Mouse (Mus musculus): Measurements from ENCODE around the gene Zfhx3. TPM values are rescaled to one million over a fixed set of nuclear protein-coding genes. Genes with fewer than 3 reads are reported as not detected.

Gene Zfhx3
- polyA plus RNA-seq, 1 experiment from 2014 or later, result 6.2 TPM

DNA sequence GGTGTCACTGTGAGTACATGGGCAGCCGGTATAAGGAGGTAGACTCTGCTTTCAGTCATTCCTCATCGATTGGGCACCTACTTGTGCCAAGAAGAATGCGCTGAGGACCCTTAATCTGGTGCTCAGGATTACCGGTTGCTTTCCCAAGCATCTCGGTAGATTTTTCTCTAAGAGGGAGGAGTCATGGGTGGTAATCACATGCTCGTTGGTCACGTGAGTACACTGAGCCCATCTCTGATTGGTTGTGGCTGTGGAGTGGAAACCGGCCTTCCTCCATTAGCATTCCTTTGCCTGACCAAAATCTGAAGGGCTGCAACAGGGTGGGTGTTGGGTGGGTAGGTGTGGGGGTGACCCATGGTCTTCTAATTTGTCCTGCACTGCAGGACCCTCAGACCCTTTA lies 421.4 kb downstream of the Zfhx3 start:
- H3K9ac ChIP-seq, result no peak overlapping the region
- no peaks in the 10 kb centered on the region for H3K27me3 ChIP-seq (replicated peaks)
- no peaks in the 10 kb centered on the region for H3K9me3 ChIP-seq
- ATAC-seq (ENCODE audit: extremely low read depth, insufficient number of reproducible peaks, low FRiP score, low TSS enrichment), result no peak
- H3K4me2 ChIP-seq, result no peak overlapping the region
- no peaks in the 10 kb centered on the region for H3K36me3 ChIP-seq
- peaks cover under 1% of the 10 kb centered on the region for H3K4me1 ChIP-seq
- 61% methylated on average over 8 of the region's 8 CpGs for WGBS
- H3K4me3 ChIP-seq, result no peak overlapping the region
- H3K27ac ChIP-seq (replicated peaks), result no peak overlapping the region

DNA sequence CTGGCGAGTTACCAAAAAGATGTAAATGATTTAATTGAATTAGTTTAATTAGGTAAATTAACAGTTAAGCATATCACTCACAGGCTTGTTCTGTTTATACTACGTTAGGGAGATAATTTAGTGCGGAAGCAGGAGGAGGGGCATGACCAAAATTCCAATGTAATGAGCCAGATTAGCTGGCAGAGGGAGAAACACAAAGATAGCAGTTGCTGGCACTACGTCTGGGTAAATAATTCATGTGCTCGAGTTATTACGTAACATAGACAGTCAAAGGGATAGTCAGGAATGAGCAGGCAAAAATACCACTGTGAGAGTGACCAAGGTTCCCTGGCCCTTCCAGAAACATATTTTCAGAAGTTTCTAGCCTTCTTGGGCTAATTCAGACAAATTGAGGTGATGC lies 426.6 kb downstream of the Zfhx3 start:
- Histone ChIP-seq H3K27me3 (replicated peaks) (no peaks in the 10 kb centered on the region), H3K4me3 (no peak overlapping the region), H3K9ac (no peak overlapping the region), H3K4me1 (peaks cover 8% of the 10 kb centered on the region), H3K27ac (replicated peaks) (no peak overlapping the region), H3K4me2 (no peak overlapping the region), H3K9me3 (no peaks in the 10 kb centered on the region), H3K36me3 (no peaks in the 10 kb centered on the region)
- ATAC-seq (ENCODE audit: extremely low read depth, insufficient number of reproducible peaks, low FRiP score, low TSS enrichment), result no peak
- WGBS, result 15% methylated on average over 6 of the region's 6 CpGs

DNA sequence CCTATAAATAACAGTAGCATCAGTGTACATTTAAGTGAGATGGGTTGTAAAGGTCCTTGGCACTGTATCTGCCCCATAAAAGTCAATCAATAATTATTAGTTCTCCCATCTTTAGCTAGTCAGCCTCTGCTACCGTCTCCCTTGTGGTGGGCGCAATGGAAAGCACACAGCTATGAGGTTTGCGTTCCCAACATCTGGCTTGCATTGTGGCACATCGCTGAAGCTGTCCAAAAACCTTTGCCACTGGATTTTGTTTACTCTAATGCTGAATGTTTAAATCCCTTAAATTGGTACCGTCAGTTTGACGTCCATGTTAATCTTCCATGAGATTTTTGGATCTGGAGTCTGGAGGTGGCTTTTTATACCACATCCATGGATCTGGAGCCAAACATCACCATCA lies 428.3 kb downstream of the Zfhx3 start:
- 78% methylated on average over 6 of the region's 6 CpGs for WGBS
- H3K4me2 ChIP-seq, result no peak overlapping the region
- H3K9me3 ChIP-seq, result no peaks in the 10 kb centered on the region
- ATAC-seq (ENCODE audit: extremely low read depth, insufficient number of reproducible peaks, low FRiP score, low TSS enrichment), result no peak
- H3K27ac ChIP-seq (replicated peaks), result no peak overlapping the region
- H3K4me1 ChIP-seq, result peaks cover 8% of the 10 kb centered on the region
- no peaks in the 10 kb centered on the region for H3K36me3 ChIP-seq
- no peak overlapping the region for H3K4me3 ChIP-seq
- H3K9ac ChIP-seq, result no peak overlapping the region
- no peaks in the 10 kb centered on the region for H3K27me3 ChIP-seq (replicated peaks)

DNA sequence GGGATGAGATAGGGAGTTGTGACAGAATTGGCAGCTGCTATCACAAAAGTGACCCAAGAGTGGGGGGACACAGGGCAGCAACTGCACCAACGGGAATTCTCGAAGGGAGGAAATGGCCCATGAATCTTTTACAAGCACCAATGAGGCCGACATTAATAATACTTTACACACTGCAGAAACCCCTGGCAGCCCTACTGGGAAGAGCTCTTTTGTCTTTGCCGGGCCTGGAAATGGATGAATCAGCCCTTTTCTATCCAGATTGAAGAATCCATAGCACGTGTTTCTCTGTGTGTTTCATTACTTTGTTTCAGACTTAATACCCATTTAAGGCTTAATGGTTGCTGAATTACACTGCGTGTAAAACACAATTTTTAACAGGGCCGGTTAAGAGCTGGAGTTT lies 430.6 kb downstream of the Zfhx3 start:
- 59% methylated on average over 7 of the region's 7 CpGs for WGBS
- Histone ChIP-seq H3K27me3 (replicated peaks) (no peaks in the 10 kb centered on the region), H3K36me3 (no peaks in the 10 kb centered on the region), H3K4me1 (peaks cover 8% of the 10 kb centered on the region), H3K27ac (replicated peaks) (no peak overlapping the region), H3K9me3 (no peaks in the 10 kb centered on the region), H3K4me2 (no peak overlapping the region), H3K4me3 (no peak overlapping the region), H3K9ac (no peak overlapping the region)
- no peak for ATAC-seq (ENCODE audit: extremely low read depth, insufficient number of reproducible peaks, low FRiP score, low TSS enrichment)

DNA sequence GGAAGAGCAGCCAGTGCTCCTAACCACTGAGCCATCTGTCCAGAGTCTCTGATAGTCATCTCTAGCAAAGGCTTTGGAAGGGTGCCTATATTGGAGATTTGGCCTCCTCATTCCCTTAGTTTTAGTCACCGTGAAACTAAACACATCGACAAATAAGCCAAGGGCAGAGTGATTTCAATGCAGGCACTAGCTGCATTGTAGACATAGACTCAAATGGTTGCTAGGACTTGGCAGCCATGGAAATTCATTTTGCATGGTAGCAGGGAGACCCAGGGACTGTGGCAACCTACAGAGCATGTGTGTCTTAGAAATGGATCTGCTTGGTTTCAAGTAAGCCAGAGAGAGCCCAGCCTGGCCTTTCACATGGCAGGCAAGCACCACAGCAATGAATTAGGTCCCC lies 435.6 kb downstream of the Zfhx3 start:
- Histone ChIP-seq H3K4me3 (no peak overlapping the region), H3K27ac (replicated peaks) (no peak overlapping the region), H3K4me2 (no peak overlapping the region), H3K9me3 (no peaks in the 10 kb centered on the region), H3K27me3 (replicated peaks) (no peaks in the 10 kb centered on the region), H3K9ac (no peak overlapping the region), H3K36me3 (no peaks in the 10 kb centered on the region), H3K4me1 (peaks cover 1% of the 10 kb centered on the region; the same call in 1 of the 2 replicates)
- WGBS, result 82% methylated on average over 2 of the region's 2 CpGs
- no peak for ATAC-seq (ENCODE audit: extremely low read depth, insufficient number of reproducible peaks, low FRiP score, low TSS enrichment)

DNA sequence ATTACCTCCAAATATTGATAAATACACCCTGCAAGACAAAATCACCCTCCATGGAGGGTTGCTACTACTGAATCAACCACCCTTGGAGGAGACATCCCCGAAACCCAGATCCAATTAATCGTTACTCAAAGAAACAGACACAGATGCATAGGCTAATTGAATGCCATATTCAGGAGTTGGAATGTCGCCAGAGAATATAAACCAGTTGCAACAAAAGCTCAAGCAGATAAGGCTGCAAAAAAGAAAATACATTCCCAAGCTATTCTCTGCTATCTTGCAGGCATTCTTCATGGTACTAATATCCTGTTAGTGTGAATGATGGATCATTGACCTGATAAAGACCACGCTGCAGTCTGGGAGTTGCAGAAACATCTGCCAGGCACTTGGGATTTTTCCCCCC lies 440.7 kb downstream of the Zfhx3 start:
- ATAC-seq (ENCODE audit: extremely low read depth, insufficient number of reproducible peaks, low FRiP score, low TSS enrichment), result no peak
- Histone ChIP-seq H3K4me2 (no peak overlapping the region), H3K27me3 (replicated peaks) (no peaks in the 10 kb centered on the region), H3K9ac (no peak overlapping the region), H3K4me1 (peaks cover 13% of the 10 kb centered on the region), H3K9me3 (no peaks in the 10 kb centered on the region), H3K36me3 (no peaks in the 10 kb centered on the region), H3K27ac (replicated peaks) (no peak overlapping the region), H3K4me3 (no peak overlapping the region)
- 48% methylated on average over 4 of the region's 4 CpGs for WGBS

DNA sequence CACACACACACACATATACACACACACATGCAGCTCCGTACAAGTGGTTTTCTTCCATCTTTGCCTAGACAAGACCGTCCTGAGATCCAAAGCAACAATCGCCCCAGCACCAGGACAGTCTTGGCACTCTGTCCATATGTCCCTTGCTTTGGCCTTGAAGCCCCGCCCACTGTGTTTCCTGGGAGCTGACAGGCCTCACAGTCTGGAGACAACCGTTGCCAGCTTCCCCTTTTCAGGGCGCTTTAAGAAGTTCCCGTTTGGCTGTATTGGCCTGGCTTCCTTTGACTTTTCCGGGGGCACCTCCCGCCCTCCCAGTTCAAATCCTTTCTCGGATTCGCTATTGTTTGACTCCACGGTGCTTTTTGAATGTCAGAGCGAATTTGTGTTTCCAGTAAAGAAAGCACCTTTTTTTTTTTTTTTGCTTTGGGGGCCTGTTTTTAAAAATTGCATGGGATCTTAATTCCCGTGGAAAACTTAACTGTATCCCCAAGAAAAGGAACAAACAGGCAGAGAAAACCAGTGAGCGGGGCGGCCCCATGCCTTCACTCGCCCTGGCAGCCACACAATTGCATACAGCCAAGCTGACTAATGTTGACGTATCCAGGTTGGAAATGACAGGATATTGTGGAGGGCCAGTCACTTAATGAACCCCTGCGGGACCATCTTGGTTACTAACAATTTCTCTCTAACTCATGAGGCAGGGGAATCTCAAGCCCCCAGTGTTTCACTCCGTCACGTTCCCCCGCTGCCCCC lies 444.9 kb downstream of the Zfhx3 start:
- no peak for ATAC-seq (ENCODE audit: extremely low read depth, insufficient number of reproducible peaks, low FRiP score, low TSS enrichment)
- Histone ChIP-seq H3K4me1 (peaks cover 13% of the 10 kb centered on the region), H3K36me3 (no peaks in the 10 kb centered on the region), H3K4me2 (peak overlapping the region; percentile 47), H3K9ac (peak overlapping the region; percentile 37; the same call in 1 of the 2 replicates), H3K27ac (replicated peaks) (no peak overlapping the region), H3K27me3 (replicated peaks) (no peaks in the 10 kb centered on the region), H3K4me3 (0 out of 2 replicates have a peak overlapping the region, but pooled peaks have one; percentile 9), H3K9me3 (no peaks in the 10 kb centered on the region)
- WGBS, result 46% methylated on average over 22 of the region's 22 CpGs

DNA sequence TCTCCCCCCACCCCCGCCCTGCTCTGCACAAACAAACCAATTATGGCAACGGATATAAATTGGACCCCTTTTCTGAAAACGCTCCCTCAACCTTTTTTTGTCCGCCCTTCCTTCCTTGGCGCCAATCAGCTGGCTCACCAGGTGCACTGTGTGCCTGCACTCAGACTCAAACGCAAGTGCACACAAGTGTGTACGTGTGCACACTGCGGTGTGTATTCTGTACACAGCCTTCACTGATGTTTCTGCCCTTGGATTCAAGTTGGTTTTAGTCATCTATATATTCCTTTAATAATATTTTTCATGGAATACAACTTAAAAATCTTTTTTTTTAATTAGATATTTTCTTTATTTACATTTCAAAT lies 445.4 kb downstream of the Zfhx3 start:
- no peaks in the 10 kb centered on the region for H3K36me3 ChIP-seq
- H3K4me2 ChIP-seq, result no peak overlapping the region
- no peak overlapping the region for H3K9ac ChIP-seq
- no peak overlapping the region for H3K27ac ChIP-seq (replicated peaks)
- ATAC-seq (ENCODE audit: extremely low read depth, insufficient number of reproducible peaks, low FRiP score, low TSS enrichment), result no peak
- H3K27me3 ChIP-seq (replicated peaks), result no peaks in the 10 kb centered on the region
- no peaks in the 10 kb centered on the region for H3K9me3 ChIP-seq
- H3K4me1 ChIP-seq, result peaks cover 13% of the 10 kb centered on the region
- H3K4me3 ChIP-seq, result no peak overlapping the region
- 80% methylated on average over 8 of the region's 8 CpGs for WGBS

DNA sequence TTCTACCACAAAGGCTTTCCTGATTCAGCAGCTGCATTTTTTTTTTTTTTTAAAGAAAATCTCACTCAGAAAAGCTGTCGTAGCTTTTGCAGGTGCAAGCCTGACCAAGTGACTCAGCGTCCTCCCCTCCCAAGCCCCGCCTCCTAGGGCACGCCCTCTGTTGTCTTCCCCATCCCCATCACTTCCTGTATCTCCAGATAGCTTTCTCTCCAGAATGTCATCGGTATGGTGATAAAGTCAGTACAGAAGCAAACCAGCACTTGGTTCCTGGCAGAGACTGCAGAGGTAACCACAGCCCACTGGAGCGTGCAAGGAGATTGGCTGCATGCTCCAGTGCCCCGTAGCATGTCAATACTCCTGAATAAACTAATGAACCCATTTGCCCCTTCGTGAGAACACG lies 450.5 kb downstream of the Zfhx3 start:
- no peak for ATAC-seq (ENCODE audit: extremely low read depth, insufficient number of reproducible peaks, low FRiP score, low TSS enrichment)
- no peak overlapping the region for H3K9ac ChIP-seq

DNA sequence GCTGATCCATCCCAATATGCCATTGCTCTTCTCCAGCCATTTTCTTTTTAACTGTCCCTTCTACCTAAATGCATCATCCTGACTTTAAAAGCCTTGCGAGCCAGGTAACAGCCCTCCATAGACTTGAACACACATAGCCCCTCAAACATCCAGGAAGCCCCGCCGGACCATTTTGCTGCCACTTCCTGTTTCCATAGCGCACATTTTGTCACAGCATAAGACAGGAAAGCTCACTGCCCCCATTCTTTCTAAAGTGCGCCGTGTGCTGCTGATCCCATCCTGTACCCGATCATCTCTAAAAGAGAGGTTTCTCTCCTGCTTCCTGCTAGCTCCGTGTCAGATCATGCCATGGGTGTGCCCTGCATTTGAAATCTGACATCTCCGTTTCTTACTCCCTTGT lies 459.7 kb downstream of the Zfhx3 start:
- Histone ChIP-seq H3K4me1 (peaks cover 6% of the 10 kb centered on the region; the same call in 1 of the 2 replicates), H3K27ac (replicated peaks) (no peak overlapping the region), H3K9ac (no peak overlapping the region), H3K4me3 (no peak overlapping the region), H3K27me3 (replicated peaks) (no peaks in the 10 kb centered on the region), H3K36me3 (no peaks in the 10 kb centered on the region), H3K4me2 (no peak overlapping the region), H3K9me3 (no peaks in the 10 kb centered on the region)
- WGBS, result 66% methylated on average over 9 of the region's 9 CpGs
- no peak for ATAC-seq (ENCODE audit: extremely low read depth, insufficient number of reproducible peaks, low FRiP score, low TSS enrichment)

More for the DNA sequence above, 450.5 kb downstream of the Zfhx3 start:
- H3K4me3 ChIP-seq, result no peak overlapping the region
- no peak overlapping the region for H3K4me2 ChIP-seq
- no peaks in the 10 kb centered on the region for H3K27me3 ChIP-seq (replicated peaks)
- WGBS, result 50% methylated on average over 9 of the region's 9 CpGs
- H3K9me3 ChIP-seq, result no peaks in the 10 kb centered on the region
- no peaks in the 10 kb centered on the region for H3K4me1 ChIP-seq
- H3K27ac ChIP-seq (replicated peaks), result no peak overlapping the region
- no peaks in the 10 kb centered on the region for H3K36me3 ChIP-seq

DNA sequence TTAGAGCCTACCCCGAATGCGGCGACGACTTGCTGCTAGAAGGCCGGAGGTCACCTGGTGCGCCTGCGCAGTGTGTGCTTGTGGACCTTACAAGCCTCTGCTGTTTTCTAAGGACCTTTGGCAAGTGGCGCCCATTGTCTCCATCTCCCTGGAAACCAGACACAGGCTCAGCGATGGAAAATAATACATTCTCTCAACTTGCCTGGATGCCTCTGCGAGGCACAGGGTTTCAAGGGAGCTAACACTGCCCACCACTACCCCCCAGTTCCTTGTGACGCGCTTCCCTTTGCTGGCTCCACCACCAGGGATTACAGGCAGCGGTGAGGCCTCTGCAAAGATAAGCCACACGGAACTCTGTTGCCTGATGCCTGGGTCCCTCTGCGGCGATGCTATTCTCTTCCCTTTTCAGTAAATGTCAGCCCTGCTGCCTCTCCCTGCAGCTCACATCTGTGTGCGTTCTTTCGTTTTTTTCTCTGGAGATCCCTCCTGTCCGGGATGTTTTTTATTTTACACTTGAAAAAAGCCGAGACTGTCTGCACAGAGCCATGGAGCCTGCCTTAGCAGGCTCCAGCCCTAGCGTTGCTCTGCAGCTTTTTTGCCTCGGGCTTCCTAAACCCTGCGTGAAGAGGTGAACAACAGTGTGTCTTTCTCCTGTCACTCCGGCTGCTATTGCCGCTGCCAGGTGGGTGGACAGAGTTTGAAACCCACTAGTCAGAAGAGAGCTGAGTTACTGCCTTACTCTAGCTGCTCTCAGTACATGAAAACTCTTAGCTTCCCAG lies 464.5 kb downstream of the Zfhx3 start:
- peaks cover 8% of the 10 kb centered on the region; the same call in 1 of the 2 replicates for H3K4me1 ChIP-seq
- WGBS, result 44% methylated on average over 25 of the region's 25 CpGs
- H3K27me3 ChIP-seq (replicated peaks), result no peaks in the 10 kb centered on the region
- H3K4me2 ChIP-seq, result peak overlapping the region; percentile 51
- ATAC-seq (ENCODE audit: extremely low read depth, insufficient number of reproducible peaks, low FRiP score, low TSS enrichment), result no peak
- H3K27ac ChIP-seq (replicated peaks), result no peak overlapping the region
- H3K9me3 ChIP-seq, result no peaks in the 10 kb centered on the region
- H3K9ac ChIP-seq, result peak overlapping the region; percentile 62; the same call in 1 of the 2 replicates
- H3K4me3 ChIP-seq, result 0 out of 2 replicates have a peak overlapping the region, but pooled peaks have one; percentile 7
- H3K36me3 ChIP-seq, result no peaks in the 10 kb centered on the region
